In the genomic region with DNA sequence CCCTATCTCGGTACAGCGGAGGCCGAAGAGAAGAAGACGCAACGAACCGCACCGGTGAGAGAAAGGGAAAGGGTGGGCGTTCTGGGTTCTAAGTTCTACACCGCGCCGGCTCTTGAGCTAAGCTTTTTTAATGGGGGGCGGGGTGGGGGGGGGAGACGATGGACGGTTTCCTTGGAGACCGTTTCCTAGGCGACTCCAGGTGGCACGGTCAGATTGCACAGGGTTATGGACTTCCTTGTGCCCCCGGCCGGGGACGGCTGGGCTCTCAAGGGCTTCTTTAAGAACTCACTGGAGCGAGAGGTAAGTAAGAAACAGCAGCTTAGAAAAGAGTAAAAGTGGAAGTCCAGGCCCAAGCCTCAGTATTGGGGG, we compare ENCODE assay signal across 8 mouse cellular contexts. TPM values are rescaled to one million over a fixed set of nuclear protein-coding genes. Genes with fewer than 3 reads are reported as not detected.
DNase-seq lines count a peak whose midpoint lies in the region; ATAC-seq and TF ChIP-seq lines count a peak whose summit lies in the region.

No protein-coding gene starts in this region.

- WGBS in spleen, adult 2 months: 1% methylated on average over 21 of the region's 21 CpGs
- WGBS in limb, embryonic 10.5 days: under 1% methylated on average over 21 of the region's 21 CpGs
- WGBS in neural tube, embryonic 12.5 days: under 1% methylated on average over 21 of the region's 21 CpGs

- peak overlapping the region; percentile 59 for H3K4me2 ChIP-seq in neural tube, embryonic 12.5 days (replicated peaks)

- H3K27ac ChIP-seq in spleen, adult 2 months (ENCODE audit: insufficient read depth, low read length): peak overlapping the region; percentile 64
- peak overlapping the region; percentile 94 for H3K27ac ChIP-seq in limb, embryonic 10.5 days
- peak overlapping the region; percentile 54; the same call in 1 of the 2 replicates for H3K27ac ChIP-seq in neural tube, embryonic 12.5 days

- TF ChIP-seq POLR2A in spleen, adult 2 months (IDR thresholded peaks at IDR 0.05; ENCODE audit: low read depth, low read length): no peak

- H3K36me3 ChIP-seq in spleen, adult 2 months (ENCODE audit: control insufficient read depth, insufficient read depth, low read length): peaks cover 14% of the 10 kb centered on the region
- peaks cover 71% of the 10 kb centered on the region for H3K36me3 ChIP-seq in limb, embryonic 10.5 days
- H3K36me3 ChIP-seq in neural tube, embryonic 12.5 days: peaks cover 48% of the 10 kb centered on the region

- no peaks in the 10 kb centered on the region for H3K27me3 ChIP-seq in spleen, adult 2 months (ENCODE audit: control insufficient read depth, insufficient read depth, low read length)
- H3K27me3 ChIP-seq in limb, embryonic 10.5 days (ENCODE audit: low read depth, poor library complexity, severe bottlenecking): no peaks in the 10 kb centered on the region
- H3K27me3 ChIP-seq in neural tube, embryonic 12.5 days (replicated peaks): no peaks in the 10 kb centered on the region

- no peak for TF ChIP-seq CTCF in spleen, adult 2 months (IDR thresholded peaks at IDR 0.05; ENCODE audit: extremely low read depth, insufficient read depth, insufficient read length, insufficient replicate concordance)

- peak in 1 of 2 experiments; percentile 4 for DNase-seq in spleen, adult 2 months (ENCODE audit: low read depth in 1 of 2, low spot score in 2 of 2)
- no peak for DNase-seq in spleen, postnatal 14 days (ENCODE audit: low spot score in 2 of 2)
- DNase-seq in limb, embryonic 10.5 days (ENCODE audit: low spot score): no peak
- no peak for DNase-seq in cerebellum, postnatal 4 days (ENCODE audit: low spot score in 2 of 2)
- no peak for DNase-seq in layer of hippocampus, postnatal 36 days

- peak overlapping the region; percentile 77 for H3K9ac ChIP-seq in neural tube, embryonic 12.5 days

- ATAC-seq in erythroid progenitor cell, adult 5-6 weeks (replicated peaks; ENCODE audit: low FRiP score, poor library complexity, severe bottlenecking): peak; percentile 23
- peak; percentile 88 for ATAC-seq in neural tube, embryonic 12.5 days (ENCODE audit: low FRiP score, low read depth)
- ATAC-seq in inflammation-experienced regulatory T-cells, adult 6 months: no peak

- H3K4me1 ChIP-seq in spleen, adult 2 months (ENCODE audit: control insufficient read depth, insufficient read depth, insufficient read length): peaks cover 6% of the 10 kb centered on the region
- H3K4me1 ChIP-seq in limb, embryonic 10.5 days: peaks cover 21% of the 10 kb centered on the region
- peaks cover 20% of the 10 kb centered on the region for H3K4me1 ChIP-seq in neural tube, embryonic 12.5 days

- no peaks in the 10 kb centered on the region for H3K9me3 ChIP-seq in limb, embryonic 10.5 days (replicated peaks)
- H3K9me3 ChIP-seq in neural tube, embryonic 12.5 days: no peaks in the 10 kb centered on the region

- peak overlapping the region; percentile 94 for H3K4me3 ChIP-seq in spleen, adult 2 months (ENCODE audit: extremely low read depth, insufficient read depth, insufficient read length)
- H3K4me3 ChIP-seq in limb, embryonic 10.5 days: peak overlapping the region; percentile 82
- H3K4me3 ChIP-seq in neural tube, embryonic 12.5 days: peak overlapping the region; percentile 74

RNA-seq across cellular contexts. Expression of a gene that starts 0.2 kb away (rescaled TPM):
- polyA plus RNA-seq in spleen, adult 2 months (2012; rRNA removed): 54.7 and 59.7 TPM in 2 replicates
- total RNA-seq in erythroid progenitor cell, adult 5-6 weeks (2015; ENCODE audit: low replicate concordance): 54.1 and 60.9 TPM in 2 replicates
- 19.4 and 20.4 TPM in 2 replicates for total RNA-seq in erythroid progenitor cell, adult 5-6 weeks (2017; ENCODE audit: low replicate concordance)
- 216 and 220 TPM in 2 replicates for polyA plus RNA-seq in limb, embryonic 10.5 days (2016; fragmentation: Nextera tagmentation; extraction: Ambion mirVana)
- 195 and 205 TPM in 2 replicates for polyA plus RNA-seq in neural tube, embryonic 12.5 days (2016; fragmentation: Nextera tagmentation; extraction: Ambion mirVana)
- polyA plus RNA-seq in inflammation-experienced regulatory T-cells, adult 6 months (2017; shearing (Covaris generic)): 100 to 1,000 TPM; 108 to 135 (median 118) TPM
- total RNA-seq in layer of hippocampus, postnatal 36 days (2021): 100 to 1,000 TPM; 228 to 253 TPM

RNA-seq across cellular contexts. Expression of a gene that starts 0.3 kb away (rescaled TPM):
- 11.8 and 12.1 TPM in 2 replicates for polyA plus RNA-seq in spleen, adult 2 months (2012; rRNA removed)
- total RNA-seq in erythroid progenitor cell, adult 5-6 weeks (2015; ENCODE audit: low replicate concordance): 9.0 and 11.3 TPM in 2 replicates
- total RNA-seq in erythroid progenitor cell, adult 5-6 weeks (2017; ENCODE audit: low replicate concordance): 6.2 and 8.1 TPM in 2 replicates
- polyA plus RNA-seq in limb, embryonic 10.5 days (2016; fragmentation: Nextera tagmentation; extraction: Ambion mirVana): 52.0 and 63.6 TPM in 2 replicates
- 46.8 and 48.2 TPM in 2 replicates for polyA plus RNA-seq in neural tube, embryonic 12.5 days (2016; fragmentation: Nextera tagmentation; extraction: Ambion mirVana)
- polyA plus RNA-seq in inflammation-experienced regulatory T-cells, adult 6 months (2017; shearing (Covaris generic)): 10 to 100 TPM; 44.8 to 51.0 (median 45.0) TPM
- total RNA-seq in layer of hippocampus, postnatal 36 days (2021): 10 to 100 TPM; 34.0 to 44.0 TPM

RNA-seq across cellular contexts. Expression of a gene that starts 19.2 kb away (rescaled TPM):
- polyA plus RNA-seq in spleen, adult 2 months (2012; rRNA removed): 1.7 and 2.7 TPM in 2 replicates
- not detected in 2 replicates for total RNA-seq in erythroid progenitor cell, adult 5-6 weeks (2015; ENCODE audit: low replicate concordance)
- not detected in 2 replicates for total RNA-seq in erythroid progenitor cell, adult 5-6 weeks (2017; ENCODE audit: low replicate concordance)
- polyA plus RNA-seq in limb, embryonic 10.5 days (2016; fragmentation: Nextera tagmentation; extraction: Ambion mirVana): 3.2 and 5.5 TPM in 2 replicates
- polyA plus RNA-seq in neural tube, embryonic 12.5 days (2016; fragmentation: Nextera tagmentation; extraction: Ambion mirVana): 62.3 and 74.0 TPM in 2 replicates
- polyA plus RNA-seq in inflammation-experienced regulatory T-cells, adult 6 months (2017; shearing (Covaris generic)): 1 to 10 TPM in 2 of 3 experiments, under 1 TPM in 1; 0.65 to 1.7 (median 1.2) TPM
- 100 to 1,000 TPM; 195 to 200 TPM for total RNA-seq in layer of hippocampus, postnatal 36 days (2021)

RNA-seq across cellular contexts. Expression of a gene that starts 35.3 kb away (rescaled TPM):
- polyA plus RNA-seq in spleen, adult 2 months (2012; rRNA removed): 35.3 TPM in 2 replicates
- total RNA-seq in erythroid progenitor cell, adult 5-6 weeks (2015; ENCODE audit: low replicate concordance): 96.6 and 114 TPM in 2 replicates
- 117 and 119 TPM in 2 replicates for total RNA-seq in erythroid progenitor cell, adult 5-6 weeks (2017; ENCODE audit: low replicate concordance)
- 139 and 150 TPM in 2 replicates for polyA plus RNA-seq in limb, embryonic 10.5 days (2016; fragmentation: Nextera tagmentation; extraction: Ambion mirVana)
- 143 and 146 TPM in 2 replicates for polyA plus RNA-seq in neural tube, embryonic 12.5 days (2016; fragmentation: Nextera tagmentation; extraction: Ambion mirVana)
- 10 to 100 TPM; 48.4 to 57.0 (median 49.4) TPM for polyA plus RNA-seq in inflammation-experienced regulatory T-cells, adult 6 months (2017; shearing (Covaris generic))
- total RNA-seq in layer of hippocampus, postnatal 36 days (2021): 100 to 1,000 TPM; 148 to 152 TPM

RNA-seq across cellular contexts. Expression of a gene that starts 57.9 kb away (rescaled TPM):
- 18.5 and 21.4 TPM in 2 replicates for polyA plus RNA-seq in spleen, adult 2 months (2012; rRNA removed)
- 55.3 and 63.1 TPM in 2 replicates for total RNA-seq in erythroid progenitor cell, adult 5-6 weeks (2015; ENCODE audit: low replicate concordance)
- total RNA-seq in erythroid progenitor cell, adult 5-6 weeks (2017; ENCODE audit: low replicate concordance): 50.0 and 56.9 TPM in 2 replicates
- polyA plus RNA-seq in limb, embryonic 10.5 days (2016; fragmentation: Nextera tagmentation; extraction: Ambion mirVana): 217 and 233 TPM in 2 replicates
- polyA plus RNA-seq in neural tube, embryonic 12.5 days (2016; fragmentation: Nextera tagmentation; extraction: Ambion mirVana): 216 and 237 TPM in 2 replicates
- 100 to 1,000 TPM; 115 to 143 (median 119) TPM for polyA plus RNA-seq in inflammation-experienced regulatory T-cells, adult 6 months (2017; shearing (Covaris generic))
- total RNA-seq in layer of hippocampus, postnatal 36 days (2021): 100 to 1,000 TPM; 120 to 137 TPM
